Mouse (Mus musculus) brain, embryonic 14.5 days (tissue): Measurements from ENCODE around the gene Gdi1.

ENCODE experiments used
- CTCF ChIP-seq: fragments of 200-500 bp; IDR thresholded peaks from 2 replicates; pipeline ENCODE4 v1.5.1; 2012; ENCODE audit warnings: inconsistent platforms, mild to moderate bottlenecking, moderate library complexity, borderline replicate concordance; ENCODE audit not compliant: insufficient read depth, insufficient read length; ENCODE audit errors: extremely low read depth
- POLR2A ChIP-seq: fragments of 200-500 bp; IDR thresholded peaks from 2 replicates; pipeline ENCODE4 v1.6.1; 2012; ENCODE audit warnings: mild to moderate bottlenecking, inconsistent platforms, borderline replicate concordance; ENCODE audit not compliant: poor library complexity, insufficient read depth, insufficient read length, severe bottlenecking; ENCODE audit errors: extremely low read depth

DNA sequence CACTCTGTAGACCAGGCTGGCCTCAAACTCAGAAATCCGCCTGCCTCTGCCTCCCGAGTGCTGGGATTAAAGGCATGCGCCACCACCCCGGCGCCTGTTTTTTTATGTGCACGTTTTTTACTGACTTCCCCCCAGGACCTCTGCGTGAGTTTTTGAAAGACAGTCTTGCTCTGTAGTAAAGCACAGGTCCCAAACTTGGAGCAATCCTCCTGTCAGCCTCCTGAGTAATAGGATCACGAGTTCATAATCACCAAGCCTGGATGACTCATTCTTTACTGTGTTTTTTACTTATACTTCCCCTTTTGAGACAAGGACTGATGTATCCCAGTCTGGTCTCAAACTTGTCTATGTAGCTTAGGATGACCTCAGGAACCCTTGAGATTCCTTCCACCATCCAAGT, 26.9 kb upstream of the Gdi1 start:
- TF ChIP-seq CTCF (no peak), POLR2A (no peak)
